Mouse (Mus musculus) MEL (cell line): Measurements from ENCODE around the gene Vmn1r202. TPM values are rescaled to one million over a fixed set of nuclear protein-coding genes. Genes with fewer than 3 reads are reported as not detected.

Source experiments
- DNase-seq: peaks from one replicate; pipeline ENCODE4 v3.0.0; 2011; ENCODE audit warnings: low read depth, low spot score
- H3K27ac ChIP-seq: 2 replicates; pipeline ENCODE4 v1.5.1; 2012; ENCODE audit warnings: low read depth, mild to moderate bottlenecking, control low read depth, low read length, moderate library complexity; ENCODE audit not compliant: control insufficient read depth
- H3K27me3 ChIP-seq, 2 experiments: fragments of 150-350 bp in 1 of 2; sonication (generic) in 1 of 2; 2 replicates each; pipeline ENCODE4 v1.6.1; 2012; ENCODE audit warnings: low read length in 2 of 2, mild to moderate bottlenecking in 2 of 2, improper control_type of control experiment in 1 of 2, moderate library complexity in 1 of 2; ENCODE audit not compliant: insufficient read depth in 2 of 2, control insufficient read depth in 1 of 2
- H3K36me3 ChIP-seq, 2 experiments: 2 replicates each; pipeline ENCODE4 v1.6.1; 2012 to 2014; ENCODE audit warnings: low read length in 2 of 2, improper control_type of control experiment in 1 of 2, inconsistent platforms in 1 of 2, mild to moderate bottlenecking in 1 of 2; ENCODE audit not compliant: insufficient read depth in 2 of 2, control insufficient read depth in 1 of 2
- H3K4me1 ChIP-seq, 2 experiments: fragments of 150-350 bp in 1 of 2; sonication (generic) in 1 of 2; 2 replicates each; pipeline ENCODE4 v1.6.1; 2012; ENCODE audit warnings: low read length in 2 of 2, improper control_type of control experiment in 1 of 2, mild to moderate bottlenecking in 1 of 2; ENCODE audit not compliant: insufficient read depth in 2 of 2, control insufficient read depth in 1 of 2
- H3K4me3 ChIP-seq, 2 experiments: fragments of 150-350 bp in 1 of 2; sonication (generic) in 1 of 2; 2 replicates each; pipeline ENCODE4 v1.5.1; 2012; ENCODE audit warnings: low read depth in 2 of 2, low read length in 2 of 2, mild to moderate bottlenecking in 2 of 2, moderate library complexity in 2 of 2, control low read depth in 1 of 2, improper control_type of control experiment in 1 of 2; ENCODE audit not compliant: control insufficient read depth in 1 of 2, insufficient read depth in 1 of 2
- H3K79me2 ChIP-seq: 2 replicates; pipeline ENCODE4 v1.6.1; 2012; ENCODE audit warnings: mild to moderate bottlenecking, low read length, moderate library complexity; ENCODE audit not compliant: control insufficient read depth, poor library complexity, insufficient read depth
- H3K9ac ChIP-seq: 2 replicates; pipeline ENCODE4 v1.6.1; 2012; ENCODE audit warnings: low read depth, mild to moderate bottlenecking, control low read depth, low read length, moderate library complexity; ENCODE audit not compliant: control insufficient read depth, poor library complexity, severe bottlenecking
- H3K9me3 ChIP-seq: fragments of 150-350 bp; sonication (generic); replicated peaks from 2 replicates; pipeline ENCODE4 v1.6.1; 2012; ENCODE audit warnings: mild to moderate bottlenecking, low read length, improper control_type of control experiment, moderate library complexity; ENCODE audit not compliant: insufficient read depth
- CHD1 ChIP-seq: IDR thresholded peaks from 2 replicates; pipeline ENCODE4 v1.6.1; 2012; ENCODE audit warnings: low read depth, mild to moderate bottlenecking, inconsistent platforms, low read length, improper control_type of control experiment
- EP300 ChIP-seq, 2 experiments: IDR thresholded peaks; 2 replicates each; pipeline ENCODE4 v1.6.1; 2011; ENCODE audit warnings: improper control_type of control experiment in 2 of 2, low read length in 2 of 2, low read depth in 1 of 2, mild to moderate bottlenecking in 1 of 2
- ETS1 ChIP-seq: IDR thresholded peaks from 2 replicates; pipeline ENCODE4 v1.6.1; 2012; ENCODE audit warnings: low read depth, mild to moderate bottlenecking, inconsistent platforms, low read length, improper control_type of control experiment, moderate library complexity
- GABPA ChIP-seq: IDR thresholded peaks from 2 replicates; pipeline ENCODE4 v1.6.1; 2012; ENCODE audit warnings: low read depth, mild to moderate bottlenecking, inconsistent platforms, low read length, improper control_type of control experiment, moderate library complexity
- HCFC1 ChIP-seq: IDR thresholded peaks from 2 replicates; pipeline ENCODE4 v1.6.1; 2012; ENCODE audit warnings: low read depth, mild to moderate bottlenecking, inconsistent platforms, low read length, improper control_type of control experiment, moderate library complexity
- JUND ChIP-seq: IDR thresholded peaks from 2 replicates; pipeline ENCODE4 v1.6.1; 2011; ENCODE audit warnings: low read depth, mild to moderate bottlenecking, improper control_type of control experiment, low read length
- MAFK ChIP-seq: IDR thresholded peaks from 2 replicates; pipeline ENCODE4 v1.6.1; 2011; ENCODE audit warnings: low read depth, mild to moderate bottlenecking, low read length, improper control_type of control experiment, borderline replicate concordance
- MAZ ChIP-seq: IDR thresholded peaks from 2 replicates; pipeline ENCODE4 v1.6.1; 2012; ENCODE audit warnings: low read depth, mild to moderate bottlenecking, inconsistent platforms, low read length, improper control_type of control experiment
- MXI1 ChIP-seq: IDR thresholded peaks from 2 replicates; pipeline ENCODE4 v1.6.1; 2011; ENCODE audit warnings: mild to moderate bottlenecking, low read depth, low read length, improper control_type of control experiment
- NRF1 ChIP-seq: IDR thresholded peaks from 2 replicates; pipeline ENCODE4 v1.6.1; 2014; ENCODE audit warnings: low read depth, mild to moderate bottlenecking, inconsistent platforms, low read length, improper control_type of control experiment, moderate library complexity; ENCODE audit not compliant: poor library complexity, insufficient read depth, severe bottlenecking
- POLR2A ChIP-seq, 2 experiments: IDR thresholded peaks; 2 replicates each; pipeline ENCODE4 v1.6.1; 2011 to 2012; ENCODE audit warnings: low read length in 2 of 2, mild to moderate bottlenecking in 2 of 2, control low read depth in 1 of 2, improper control_type of control experiment in 1 of 2, low read depth in 1 of 2, moderate library complexity in 1 of 2; ENCODE audit not compliant: control insufficient read depth in 1 of 2, insufficient read depth in 1 of 2, poor library complexity in 1 of 2
- POLR2AphosphoS2 ChIP-seq: IDR thresholded peaks from 2 replicates; pipeline ENCODE4 v1.6.1; 2011; ENCODE audit warnings: low read length, improper control_type of control experiment
- POLR2AphosphoS5 ChIP-seq: IDR thresholded peaks from 2 replicates; pipeline ENCODE4 v1.6.1; 2012; ENCODE audit warnings: low read depth, borderline replicate concordance, mild to moderate bottlenecking, inconsistent platforms, low read length, moderate library complexity, mixed read lengths
- RAD21 ChIP-seq: IDR thresholded peaks from 2 replicates; pipeline ENCODE4 v1.6.1; 2011; ENCODE audit warnings: mild to moderate bottlenecking, low read depth, low read length, improper control_type of control experiment
- SIN3A ChIP-seq: IDR thresholded peaks from 2 replicates; pipeline ENCODE4 v1.6.1; 2012; ENCODE audit warnings: low read length, improper control_type of control experiment, inconsistent platforms
- SMC3 ChIP-seq: IDR thresholded peaks from 2 replicates; pipeline ENCODE4 v1.6.1; 2011; ENCODE audit warnings: low read depth, low read length, improper control_type of control experiment
- TAL1 ChIP-seq: IDR thresholded peaks from 2 replicates; pipeline ENCODE4 v1.6.1; 2012; ENCODE audit warnings: mild to moderate bottlenecking, inconsistent platforms, low read length, moderate library complexity, mixed read lengths
- UBTF ChIP-seq: IDR thresholded peaks from 2 replicates; pipeline ENCODE4 v1.6.1; 2012; ENCODE audit warnings: low read depth, mild to moderate bottlenecking, inconsistent platforms, low read length, improper control_type of control experiment, moderate library complexity, borderline replicate concordance; ENCODE audit not compliant: insufficient read depth
- ZC3H11A ChIP-seq: IDR thresholded peaks from 2 replicates; pipeline ENCODE4 v1.6.1; 2012; ENCODE audit warnings: low read depth, mild to moderate bottlenecking, inconsistent platforms, low read length, improper control_type of control experiment
- polyA plus RNA-seq, 2 experiments: library from polyadenylated mRNA; stranded (reverse) in 1 of 2; unstranded in 1 of 2; fragments of >175 nt in 1 of 2; fragments of >200 nt in 1 of 2; gene quantifications; 2 replicates each; pipeline versions ENCODE4 v1.2.1 to v1.2.4; 2012; ENCODE audit warnings: low replicate concordance in 2 of 2, low read depth in 1 of 2; ENCODE audit not compliant: insufficient read length in 2 of 2, insufficient read depth in 1 of 2, missing spikeins in 1 of 2
- total RNA-seq: library from RNA; depleted of rRNA; stranded (reverse); fragments of 300-350 nt; gene quantifications from 2 replicates; pipeline ENCODE4 v1.2.3, GENCODE M21; 2012

The Vmn1r202 gene
- total and polyA plus RNA-seq, 3 experiments, result not detected

- Histone ChIP-seq H3K36me3 (no peaks in the 10 kb centered on the region), H3K9ac (no peak overlapping the region), H3K79me2 (no peaks in the 10 kb centered on the region), H3K27ac (no peak overlapping the region), H3K4me3 (no peak overlapping the region), H3K27me3 (no peaks in the 10 kb centered on the region), H3K4me1 (no peaks in the 10 kb centered on the region), H3K9me3 (no peaks in the 10 kb centered on the region)
- TF ChIP-seq POLR2AphosphoS5 (no peak), SIN3A (no peak), EP300 (IDR thresholded peaks at IDR 0.05; ENCODE audit: low read depth in 1 of 2, low read length in 2 of 2) (no peak), SMC3 (no peak), JUND (no peak), CHD1 (no peak), POLR2AphosphoS2 (no peak)
- DNase-seq, result no peak
Measured at GRCm38 (mm10) chr13:22502431-22502830, 2.8 kb downstream of the Vmn1r202 start.

GRCm38 (mm10) chr13:22471623-22472022, 33.6 kb downstream of the Vmn1r202 start, which contains the start of gene Vmn1r201:
Vmn1r201 (plus strand) TSS chr13:22471923.
- no peaks in the 10 kb centered on the region for H3K79me2 ChIP-seq
- no peak within 1 kb of the TSS for H3K27ac ChIP-seq
- H3K9me3 ChIP-seq, result no peaks in the 10 kb centered on the region
- no peak for DNase-seq
- no peak within 1 kb of the TSS for H3K9ac ChIP-seq
- H3K4me1 ChIP-seq, result no peaks in the 10 kb centered on the region
- no peak for TF ChIP-seq ETS1
- no peak for TF ChIP-seq RAD21
- no peak for TF ChIP-seq MAFK
- no peak for TF ChIP-seq ZC3H11A
- TF ChIP-seq POLR2A (IDR thresholded peaks at IDR 0.05; ENCODE audit: control insufficient read depth in 1 of 2, insufficient read depth in 1 of 2, low read depth in 1 of 2, low read length in 2 of 2, poor library complexity in 1 of 2), result no peak
- no peak for TF ChIP-seq JUND
- no peak for TF ChIP-seq CHD1
- TF ChIP-seq TAL1, result no peak
- no peak for TF ChIP-seq MAZ
- TF ChIP-seq NRF1, result no peak
- no peak for TF ChIP-seq GABPA
- TF ChIP-seq UBTF, result no peak
- no peak for TF ChIP-seq MXI1
- TF ChIP-seq HCFC1, result no peak
- no peak for TF ChIP-seq EP300 (IDR thresholded peaks at IDR 0.05; ENCODE audit: low read depth in 1 of 2, low read length in 2 of 2)
- H3K4me3 ChIP-seq, result no peak within 1 kb of the TSS
- H3K36me3 ChIP-seq, result no peaks in the 10 kb centered on the region
- no peaks in the 10 kb centered on the region for H3K27me3 ChIP-seq
